Mouse (Mus musculus) gastrocnemius, postnatal 36 days (tissue): ENCODE data around the gene Telo2. TPM values are rescaled to one million over a fixed set of nuclear protein-coding genes. Genes with fewer than 3 reads are reported as not detected.

ENCODE experiments used
- DNase-seq, 2 experiments: peaks; one replicate each; pipeline ENCODE4 v3.0.0; 2022
- intact Hi-C: fragments of 180-260 bp; cut with DNase I; formaldehyde crosslinking; loops from one replicate; pipeline ENCODE4 v1.15.1; 2025
- total RNA-seq, 2 experiments: library from RNA; stranded (reverse); gene quantifications; 2 replicates each; pipeline ENCODE4 v1.2.3; 2021

Telo2 gene
- total RNA-seq, 2 experiments from 2014 or later, result 4.2 to 6.1 TPM

DNA sequence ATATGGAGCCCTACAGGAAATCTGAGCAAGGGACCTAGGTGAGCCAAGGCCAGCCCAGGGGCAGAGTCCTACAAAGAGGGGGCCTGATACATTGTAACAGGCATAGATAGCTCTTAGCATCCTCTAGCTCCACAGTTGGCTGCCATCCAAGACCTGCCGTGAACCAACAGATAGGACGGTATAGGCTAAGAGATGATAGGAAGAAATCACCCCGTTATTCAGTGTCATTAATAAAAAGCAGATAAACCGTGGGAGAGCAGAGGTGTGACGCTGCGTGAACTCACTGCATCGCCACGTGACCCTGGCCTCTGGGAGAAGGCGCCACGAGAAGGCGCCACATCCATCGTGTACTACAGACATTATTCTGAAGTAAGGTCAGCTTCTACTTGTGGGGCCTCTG, 51.9 kb downstream of the Telo2 start:
- DNase-seq, result no peak

DNA sequence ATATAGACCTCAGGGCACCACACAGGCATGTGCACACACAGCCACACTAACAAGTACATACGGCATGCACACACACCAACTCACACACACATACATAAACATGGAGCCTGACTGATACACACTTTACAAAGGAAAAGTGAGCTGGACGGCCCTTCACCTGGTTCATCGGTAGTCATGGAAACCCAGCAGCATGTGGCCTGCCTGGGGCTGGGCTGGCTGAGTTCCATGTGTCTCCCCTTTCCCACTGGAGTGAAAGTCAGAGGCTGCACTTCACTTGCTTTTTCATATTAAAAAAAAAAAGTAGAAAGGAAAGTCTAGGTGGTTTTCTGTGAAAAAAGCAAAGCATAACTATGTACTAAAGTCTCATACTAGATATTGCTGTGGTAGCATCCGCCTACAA, 52.5 kb downstream of the Telo2 start:
- intact Hi-C loops, result no loop called here
- DNase-seq, result no peak

More for the DNA sequence above, 51.9 kb downstream of the Telo2 start:
- intact Hi-C loops, result no loop called here

GRCm38 (mm10) chr17:25057041-25057440, 58.7 kb downstream of the Telo2 start:
- intact Hi-C loops, result no loop called here
- DNase-seq, result no peak

DNA sequence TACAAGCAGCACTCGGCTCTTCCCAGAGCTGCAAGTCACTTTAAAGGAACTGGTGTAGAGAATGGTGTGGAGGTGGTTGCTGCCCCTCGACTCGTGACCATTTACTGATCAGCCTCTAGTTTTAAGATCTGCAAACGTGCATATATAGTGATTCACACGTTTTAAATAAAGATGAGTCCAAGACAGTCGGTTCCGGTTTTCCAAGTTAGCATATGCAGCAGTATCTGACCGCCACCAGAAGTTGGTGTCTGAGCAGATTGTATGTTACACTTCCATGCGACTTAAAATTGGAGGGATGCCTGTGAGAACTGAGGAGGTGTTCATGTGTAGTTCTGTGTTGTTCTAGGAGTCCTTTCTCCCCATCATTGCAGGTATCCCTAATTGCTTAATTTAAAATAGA, 62.5 kb downstream of the Telo2 start:
- intact Hi-C loops, result no loop called here
- DNase-seq, result no peak

Other genes starting within 250 kb of the Telo2 start
- gene Igfals, start 250.0 kb downstream of the Telo2 start, total RNA-seq, result 1 to 10 TPM; 3.3 to 3.8 TPM
- 10 to 100 TPM; 10.0 TPM for gene Nubp2, start 229.6 kb downstream of the Telo2 start, total RNA-seq
- 10 to 100 TPM; 25.4 to 31.0 TPM for gene Spsb3, start 229.3 kb downstream of the Telo2 start, total RNA-seq
- 10 to 100 TPM in 1 of 2 experiments, 1 to 10 TPM in 1; 9.3 to 10.2 TPM for gene Eme2, start 220.9 kb downstream of the Telo2 start, total RNA-seq
- 10 to 100 TPM; 84.6 to 90.2 TPM for gene Mrps34, start 220.9 kb downstream of the Telo2 start, total RNA-seq
- gene Nme3, start 219.5 kb downstream of the Telo2 start, total RNA-seq, result 10 to 100 TPM; 10.3 to 11.7 TPM
- 10 to 100 TPM; 16.2 to 24.4 TPM for gene Mapk8ip3, start 179.0 kb downstream of the Telo2 start, total RNA-seq
- gene Jpt2, start 155.3 kb downstream of the Telo2 start, total RNA-seq, result 1 to 10 TPM; 6.2 to 6.8 TPM
- 1 to 10 TPM; 5.9 to 7.1 TPM for gene Cramp1l, start 100.2 kb downstream of the Telo2 start, total RNA-seq
- gene Ift140, start 99.9 kb downstream of the Telo2 start, total RNA-seq, result 1 to 10 TPM; 1.7 to 2.0 TPM
- 10 to 100 TPM; 10.3 to 10.7 TPM for gene Tmem204, start 32.4 kb downstream of the Telo2 start, total RNA-seq
- gene Ptx4, start 4.8 kb upstream of the Telo2 start, total RNA-seq, result 1 to 10 TPM; 3.7 to 4.3 TPM
- 10 to 100 TPM; 13.7 to 14.9 TPM for gene Clcn7, start 17.4 kb upstream of the Telo2 start, total RNA-seq
- not detected for gene Ccdc154, start 46.5 kb upstream of the Telo2 start, total RNA-seq
- not detected for gene Gm38655, start 59.5 kb upstream of the Telo2 start, total RNA-seq
- gene BC003965, start 68.6 kb upstream of the Telo2 start, total RNA-seq, result 10 to 100 TPM; 12.3 to 13.8 TPM
- 1 to 10 TPM; 4.9 to 5.6 TPM for gene Unkl, start 72.4 kb upstream of the Telo2 start, total RNA-seq
- 10 to 100 TPM; 13.8 to 14.1 TPM for gene Gnptg, start 124.2 kb upstream of the Telo2 start, total RNA-seq
- 10 to 100 TPM; 15.8 to 18.4 TPM for gene Tsr3, start 124.2 kb upstream of the Telo2 start, total RNA-seq
- gene Baiap3, start 140.4 kb upstream of the Telo2 start, total RNA-seq, result not detected
- 10 to 100 TPM; 55.0 to 60.6 TPM for gene Ube2i, start 158.7 kb upstream of the Telo2 start, total RNA-seq
- under 1 TPM; 0.20 to 0.36 TPM for gene Prss34, start 182.4 kb upstream of the Telo2 start, total RNA-seq
- gene Prss28, start 192.7 kb upstream of the Telo2 start, total RNA-seq, result not detected
- gene Prss29, start 202.7 kb upstream of the Telo2 start, total RNA-seq, result not detected
- 1 to 10 TPM; 1.1 to 1.3 TPM for gene Tpsab1, start 229.6 kb upstream of the Telo2 start, total RNA-seq